Mouse (Mus musculus) neural tube, embryonic 13.5 days (tissue): ENCODE data around the gene Il1rl1. TPM values are rescaled to one million over a fixed set of nuclear protein-coding genes. Genes with fewer than 3 reads are reported as not detected.

Experiments used
- ATAC-seq: fragments of 200-750 bp; cut with Nextera tagmentation; 2 replicates; pipeline ENCODE4 v1.8.0; 2017; ENCODE audit warnings: low read depth, mild to moderate bottlenecking, moderate TSS enrichment, moderate library complexity
- H3K27ac ChIP-seq: fragments of 300-500 bp; sonication (generic); replicated peaks from 2 replicates; pipeline ENCODE4 v1.5.1; 2015; ENCODE audit warnings: moderate library complexity, mild to moderate bottlenecking, inconsistent platforms
- H3K27me3 ChIP-seq: fragments of 300-500 bp; sonication (generic); 2 replicates; pipeline ENCODE4 v1.6.1; 2015; ENCODE audit warnings: mild to moderate bottlenecking, inconsistent platforms
- H3K36me3 ChIP-seq: fragments of 300-500 bp; sonication (generic); 2 replicates; pipeline ENCODE4 v1.6.1; 2015; ENCODE audit warnings: mild to moderate bottlenecking, inconsistent platforms
- H3K4me1 ChIP-seq: fragments of 300-500 bp; sonication (generic); replicated peaks from 2 replicates; pipeline ENCODE4 v1.6.1; 2015; ENCODE audit warnings: inconsistent platforms
- H3K4me2 ChIP-seq: fragments of 300-500 bp; sonication (generic); 2 replicates; pipeline ENCODE4 v1.6.1; 2015; ENCODE audit warnings: inconsistent platforms, mild to moderate bottlenecking, moderate library complexity
- H3K4me3 ChIP-seq: fragments of 300-500 bp; sonication (generic); 2 replicates; pipeline ENCODE4 v1.5.1; 2015; ENCODE audit warnings: mild to moderate bottlenecking, inconsistent platforms
- H3K9ac ChIP-seq: fragments of 300-500 bp; sonication (generic); 2 replicates; pipeline ENCODE4 v1.6.1; 2015; ENCODE audit warnings: moderate library complexity, mild to moderate bottlenecking, inconsistent platforms
- H3K9me3 ChIP-seq: fragments of 300-500 bp; sonication (generic); 2 replicates; pipeline ENCODE4 v1.6.1; 2016; ENCODE audit warnings: inconsistent platforms
- WGBS: fragments of 180-500 bp; shearing (Covaris S2); methylation state at CpG from one replicate; pipeline ENCODE4 v1.1.7; 2015; 5-methylcytosine and 5-hydroxymethylcytosine counted together
- polyA plus RNA-seq: library from polyadenylated mRNA; unstranded; fragments of >200 nt; fragmentation: Nextera tagmentation; extraction: Ambion mirVana; gene quantifications from 2 replicates; pipeline ENCODE4 v1.2.1, GENCODE M21; 2015

Il1rl1 gene
- polyA plus RNA-seq, 1 experiment from 2014 or later, result not detected

- Histone ChIP-seq H3K36me3 (no peaks in the 10 kb centered on the region), H3K4me3 (no peak overlapping the region), H3K4me1 (no peaks in the 10 kb centered on the region), H3K9me3 (no peaks in the 10 kb centered on the region), H3K9ac (no peak overlapping the region), H3K4me2 (no peak overlapping the region), H3K27me3 (no peaks in the 10 kb centered on the region), H3K27ac (no peak overlapping the region)
- no peak for ATAC-seq
- WGBS, result 91% methylated on average over 11 of the region's 11 CpGs
These were observed 72.4 kb downstream of the Il1rl1 start for GRCm38 (mm10) chr1:40501546-40502398.

GRCm38 (mm10) chr1:40504548-40504947 lies 75.2 kb downstream of the Il1rl1 start:
- H3K4me3 ChIP-seq, result no peak overlapping the region
- 80% methylated on average over 5 of the region's 5 CpGs for whole genome bisulfite sequencing

More at GRCm38 (mm10) chr1:40504548-40504947, 75.2 kb downstream of the Il1rl1 start:
- no peak overlapping the region for H3K4me2 ChIP-seq
- H3K36me3 ChIP-seq, result no peaks in the 10 kb centered on the region
- no peak for ATAC-seq
- no peaks in the 10 kb centered on the region for H3K9me3 ChIP-seq
- H3K9ac ChIP-seq, result no peak overlapping the region
- H3K4me1 ChIP-seq, result no peaks in the 10 kb centered on the region
- H3K27me3 ChIP-seq, result no peaks in the 10 kb centered on the region
- H3K27ac ChIP-seq, result no peak overlapping the region

Other genes starting within 250 kb of the Il1rl1 start
- 1.0 and 1.3 TPM in 2 replicates for gene Il1r1, start 204.5 kb upstream of the Il1rl1 start, polyA plus RNA-seq
- gene Il1rl2, start 105.0 kb upstream of the Il1rl1 start, polyA plus RNA-seq, result 1.7 and 1.8 TPM in 2 replicates
- not detected in 2 replicates for gene Il18r1, start 36.0 kb downstream of the Il1rl1 start, polyA plus RNA-seq
- gene Il18rap, start 85.8 kb downstream of the Il1rl1 start, polyA plus RNA-seq, result 0.10 TPM in 1 of 2 replicates, not detected in the other
- 0.04 TPM in 1 of 2 replicates, not detected in the other for gene Slc9a4, start 150.5 kb downstream of the Il1rl1 start, polyA plus RNA-seq